Mouse (Mus musculus): ENCODE measurements around the gene Idnk. TPM values are rescaled to one million over a fixed set of nuclear protein-coding genes. Genes with fewer than 3 reads are reported as not detected.
"Not testable (repeated sequence)": the region's sequence is repeated elsewhere in the genome, so short reads cannot be mapped to it uniquely, and the experiment has no call there.

Gene Idnk
- total RNA-seq, 2 experiments from 2014 or later, result 36.8 to 46.2 TPM

GRCm38 (mm10) chr13:58146603-58147002 lies 10.8 kb upstream of the Idnk start:
- ATAC-seq (replicated peaks; ENCODE audit: poor library complexity), result not testable (repeated sequence)

DNA sequence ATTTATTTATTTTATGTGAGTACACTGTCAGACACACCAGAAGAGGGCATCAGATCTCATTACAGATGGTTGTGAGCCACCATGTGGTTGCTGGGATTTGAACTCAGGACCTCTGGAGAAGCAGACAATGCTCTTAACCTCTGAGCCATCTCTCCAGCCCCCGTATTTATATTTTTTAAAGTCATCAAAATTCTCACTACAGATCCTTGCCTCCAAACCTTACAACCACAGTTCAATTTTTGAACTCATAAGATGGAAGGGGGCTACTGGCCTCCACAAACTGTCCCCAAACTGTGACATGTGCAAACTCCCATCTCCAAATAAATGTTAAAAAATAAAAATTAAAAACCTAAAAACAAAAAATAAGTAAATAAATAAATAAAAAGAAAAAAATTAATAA lies 9.7 kb upstream of the Idnk start:
- ATAC-seq (replicated peaks; ENCODE audit: poor library complexity), result no peak

- ATAC-seq (replicated peaks; ENCODE audit: poor library complexity), result peak; percentile 92
Observed at GRCm38 (mm10) chr13:58148256-58148831, 9.1 kb upstream of the Idnk start.

DNA sequence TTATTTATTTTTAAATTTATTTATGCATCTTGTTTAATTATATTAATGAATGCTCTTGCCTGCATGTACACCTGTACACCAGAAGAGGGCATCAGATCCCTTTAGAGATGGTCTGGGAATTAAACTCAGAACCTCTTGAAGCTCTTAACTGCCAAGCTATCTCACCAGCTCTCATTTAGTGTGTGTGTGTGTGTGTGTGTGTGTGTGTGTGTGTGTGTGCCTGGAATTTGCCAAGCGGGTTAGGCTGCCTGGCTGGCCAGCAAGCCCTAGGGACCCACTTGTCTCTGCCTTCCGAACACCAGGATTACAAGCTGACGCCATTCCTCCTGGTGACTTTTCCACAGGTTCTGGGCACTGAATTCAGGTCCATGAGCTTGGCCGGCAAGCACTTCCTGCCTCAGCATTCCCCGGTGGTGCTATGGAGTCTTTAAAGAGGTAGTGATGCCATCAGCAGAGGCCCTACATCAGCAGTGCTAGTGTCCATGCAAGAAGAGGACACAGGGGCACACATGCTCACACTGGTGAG lies 8.4 kb upstream of the Idnk start:
- ATAC-seq (replicated peaks; ENCODE audit: poor library complexity), result peak; percentile 71

GRCm38 (mm10) chr13:58149629-58150028 lies 7.8 kb upstream of the Idnk start:
- no peak for ATAC-seq (replicated peaks; ENCODE audit: poor library complexity)

DNA sequence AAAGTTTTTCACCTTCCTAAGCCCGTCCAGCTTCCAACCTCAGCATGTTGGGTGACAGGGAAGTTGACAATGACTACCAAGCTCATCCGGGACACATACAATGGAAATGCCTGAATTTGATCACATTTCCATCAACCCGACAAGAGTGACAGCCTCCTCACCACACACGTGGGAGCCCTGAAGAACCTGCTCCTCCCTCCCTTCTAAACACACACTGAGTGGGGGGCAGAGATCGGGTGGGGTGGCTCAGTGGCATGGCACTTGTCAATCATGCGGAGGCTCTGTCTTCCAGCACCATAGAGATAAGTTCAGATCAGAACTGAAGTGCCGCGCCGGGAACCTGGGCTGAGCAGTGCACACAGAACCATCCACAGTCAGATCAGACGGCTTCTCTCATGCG lies 7.0 kb upstream of the Idnk start:
- no peak for ATAC-seq (replicated peaks; ENCODE audit: poor library complexity)

- peak; percentile 21; the same call in 1 of the 2 replicates for ATAC-seq (replicated peaks; ENCODE audit: poor library complexity)
Observed at GRCm38 (mm10) chr13:58156031-58156430, 1.4 kb upstream of the Idnk start.

GRCm38 (mm10) chr13:58157036-58157435 lies 413 bp upstream of the Idnk start:
- no peak for ATAC-seq (replicated peaks; ENCODE audit: poor library complexity)

DNA sequence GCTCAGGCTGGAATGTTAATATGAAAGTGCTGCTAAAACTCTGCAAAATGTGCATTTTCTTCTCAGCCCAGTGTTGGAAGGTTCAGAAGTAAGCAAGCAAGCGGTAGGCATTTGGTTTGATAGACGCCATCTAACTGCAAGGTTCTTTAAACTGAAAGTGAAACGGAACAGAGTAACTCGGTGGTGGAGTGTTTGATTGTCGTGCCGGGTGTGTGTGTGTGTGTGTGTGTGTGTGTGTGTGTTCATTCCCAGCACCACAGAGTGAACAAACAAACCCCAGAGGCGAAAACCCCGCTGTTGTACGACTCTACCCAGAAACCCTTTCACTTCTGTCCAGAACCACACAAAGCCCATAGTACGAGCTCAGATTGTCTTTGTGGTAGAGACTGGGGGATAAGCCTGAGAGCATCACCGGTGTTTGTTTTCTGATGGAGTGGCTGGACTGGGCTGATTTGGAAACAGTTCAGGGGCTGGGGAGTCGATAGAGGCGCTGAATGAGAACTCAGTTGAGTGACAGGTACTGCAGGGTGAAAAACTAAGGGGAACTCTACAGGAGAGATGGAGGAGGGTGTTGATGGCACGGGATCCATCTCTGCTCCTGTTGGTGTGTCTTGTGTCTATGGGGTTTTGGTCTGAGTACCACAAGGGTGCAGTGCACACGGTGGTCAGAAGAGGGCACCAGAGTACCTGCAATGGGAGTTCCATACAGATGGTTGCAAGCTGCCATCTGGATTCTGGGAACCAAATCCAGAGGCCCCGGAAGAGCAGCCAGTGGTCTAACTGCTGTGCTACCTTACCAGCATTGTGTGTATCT lies 857 bp downstream of the Idnk start:
- ATAC-seq (replicated peaks; ENCODE audit: poor library complexity), result peak; percentile 86

DNA sequence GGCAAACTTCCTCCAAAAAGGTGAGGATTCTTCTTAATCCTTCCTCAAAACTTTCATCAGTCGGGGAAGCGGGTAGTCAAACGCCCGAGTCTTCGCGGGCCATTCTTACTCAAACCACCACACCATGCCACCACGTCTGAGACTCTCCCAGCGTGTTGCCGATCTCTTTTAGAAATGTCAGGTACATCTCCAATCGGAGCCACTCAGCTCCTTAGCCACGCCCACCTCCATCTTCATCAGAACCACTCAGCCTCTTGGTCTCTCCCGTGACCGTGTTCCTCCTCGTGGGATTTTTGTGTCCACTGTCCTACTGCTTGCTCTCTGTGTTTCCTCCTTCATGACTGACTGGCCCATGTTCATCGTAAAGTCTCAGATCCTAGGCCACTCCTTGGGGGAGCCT lies 3.3 kb downstream of the Idnk start:
- ATAC-seq (replicated peaks; ENCODE audit: poor library complexity), result no peak

GRCm38 (mm10) chr13:58163343-58163742 lies 5.9 kb downstream of the Idnk start:
- no peak for ATAC-seq (replicated peaks; ENCODE audit: poor library complexity)

DNA sequence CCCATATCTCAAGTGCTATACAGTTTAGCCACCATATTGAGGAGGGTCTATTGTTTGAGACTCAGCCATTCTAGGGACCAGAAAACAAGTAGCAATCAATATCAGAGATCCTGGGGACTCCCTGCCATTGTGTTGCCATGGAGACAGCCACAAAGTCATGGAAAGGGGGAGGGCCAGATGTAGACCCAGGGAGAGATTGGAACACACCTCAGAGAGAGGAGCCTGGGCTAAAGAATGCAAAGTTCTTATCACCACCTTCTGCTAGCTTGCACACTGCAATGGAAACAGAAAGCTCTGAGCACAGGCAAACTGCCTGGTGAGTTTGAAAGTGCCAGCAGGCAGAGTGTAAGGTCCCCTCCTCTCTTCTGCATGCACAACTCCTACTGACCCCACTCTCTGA lies 10.7 kb downstream of the Idnk start:
- peak; percentile 42 for ATAC-seq (replicated peaks; ENCODE audit: poor library complexity)

DNA sequence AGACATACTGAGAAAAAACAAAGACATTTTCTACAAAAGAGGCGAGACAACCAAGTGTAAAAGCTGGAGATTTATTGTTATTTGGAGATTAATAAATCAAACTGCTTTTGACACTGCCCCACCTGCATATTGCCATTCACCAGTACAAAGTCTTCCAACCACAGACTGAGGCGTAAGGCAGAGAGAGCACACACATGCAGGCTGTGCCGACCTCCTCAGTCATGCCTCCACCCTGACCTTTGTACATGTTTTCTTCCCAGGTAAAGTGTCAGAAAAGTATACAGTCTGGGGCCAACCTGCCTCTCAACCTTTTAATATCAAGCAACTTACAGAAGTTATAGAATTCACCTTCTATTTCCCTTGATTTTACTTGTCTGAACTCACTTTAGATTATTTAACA lies 18.7 kb downstream of the Idnk start:
- no peak for ATAC-seq (replicated peaks; ENCODE audit: poor library complexity)

DNA sequence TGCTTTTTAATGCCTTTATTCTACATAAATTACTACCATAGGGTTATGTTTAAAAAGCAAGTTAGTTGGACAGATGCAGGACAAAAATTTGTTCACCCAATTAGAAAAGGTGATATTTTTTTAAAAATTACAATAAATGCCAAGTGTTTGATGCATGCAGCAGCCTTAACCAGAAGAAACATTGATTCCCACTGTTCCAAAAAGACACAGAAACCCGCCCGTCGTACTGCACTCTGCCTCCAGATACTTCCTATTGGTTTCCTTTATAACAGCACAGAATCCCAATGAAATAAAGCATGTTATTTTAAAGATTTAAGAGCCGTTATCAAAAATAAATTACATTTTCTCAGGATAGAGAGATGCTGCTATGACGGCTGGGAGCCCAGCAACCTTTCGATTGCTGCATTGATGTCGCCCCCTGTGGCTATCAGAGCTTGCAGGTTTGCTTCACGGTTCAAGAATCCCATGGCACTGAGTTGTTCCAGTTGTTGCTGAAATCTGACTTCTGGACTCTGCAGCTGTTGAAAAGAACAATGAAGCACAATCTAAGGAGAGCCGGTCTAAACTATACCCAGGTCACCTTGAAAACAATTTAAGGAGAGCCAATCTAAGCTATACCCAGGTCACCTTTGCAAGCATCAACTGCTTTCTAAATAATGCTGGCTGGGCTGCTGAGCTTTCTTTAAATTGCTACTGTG lies 20.2 kb downstream of the Idnk start:
- no peak for ATAC-seq (replicated peaks; ENCODE audit: poor library complexity)

DNA sequence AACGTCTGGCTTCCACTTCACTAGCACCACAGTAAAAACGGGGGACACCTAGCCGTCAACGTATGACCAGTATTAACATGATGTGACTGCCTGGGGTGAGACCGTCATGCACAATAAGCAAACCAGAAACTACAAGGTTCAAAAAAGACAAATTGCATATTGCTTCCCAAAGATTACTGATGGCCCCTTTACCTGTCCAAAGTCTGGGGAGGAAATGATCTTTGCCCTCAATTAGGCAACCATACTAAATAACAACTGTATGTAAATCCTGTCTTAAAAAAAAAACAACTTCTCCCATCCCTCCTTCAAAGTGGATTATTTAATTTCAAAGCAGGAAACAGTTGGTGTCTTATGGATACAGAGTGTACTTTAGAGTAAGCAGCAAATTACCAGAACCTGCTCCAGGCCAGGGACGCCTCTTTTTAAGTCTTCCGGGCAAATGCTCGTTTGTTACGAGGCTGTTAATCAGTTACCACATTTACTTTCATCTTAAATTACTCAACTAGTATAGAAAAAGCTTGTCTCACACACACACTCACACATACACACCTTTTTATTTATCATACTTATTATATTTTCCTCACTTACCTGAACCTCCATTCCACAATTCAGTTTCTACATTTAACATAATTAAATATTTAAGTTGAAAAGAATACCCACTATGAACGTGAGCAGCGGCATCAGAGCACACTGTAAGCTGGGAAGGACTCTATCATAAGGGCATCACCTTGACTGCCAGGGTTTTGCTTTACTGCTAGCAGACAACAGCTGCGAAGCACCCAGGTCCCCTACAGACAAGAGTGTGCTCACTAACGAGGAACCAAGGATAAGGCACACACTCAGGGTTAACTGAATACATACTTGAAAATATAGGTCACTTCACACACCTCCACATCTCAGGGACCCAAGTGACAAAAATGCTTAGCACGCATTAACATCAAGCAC lies 24.4 kb downstream of the Idnk start:
- no peak for ATAC-seq (replicated peaks; ENCODE audit: poor library complexity)

- ATAC-seq (replicated peaks; ENCODE audit: poor library complexity), result no peak
Observed at GRCm38 (mm10) chr13:58184111-58184510, 26.7 kb downstream of the Idnk start.

GRCm38 (mm10) chr13:58186281-58186680 lies 28.8 kb downstream of the Idnk start:
- no peak for ATAC-seq (replicated peaks; ENCODE audit: poor library complexity)

DNA sequence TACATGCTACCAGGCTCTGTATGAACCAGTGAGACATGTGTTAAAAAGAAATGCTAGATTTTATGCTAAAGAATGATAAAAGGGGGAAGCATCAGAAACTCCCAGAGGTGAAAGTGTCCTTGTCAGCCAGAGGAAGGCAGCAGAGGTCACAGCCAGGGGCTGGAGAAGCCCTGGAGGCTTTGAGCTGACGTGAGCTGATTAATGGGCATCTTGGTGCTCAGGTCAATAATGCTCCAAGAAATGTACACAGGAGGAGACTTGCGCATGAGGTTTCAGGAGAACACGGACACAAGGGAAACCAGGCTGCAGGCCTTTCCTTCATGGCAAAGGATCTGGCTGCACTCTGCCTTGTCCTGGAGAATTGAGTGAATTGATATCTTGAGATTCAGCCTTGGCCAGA lies 30.3 kb downstream of the Idnk start:
- no peak for ATAC-seq (replicated peaks; ENCODE audit: poor library complexity)

GRCm38 (mm10) chr13:58188412-58188811 lies 31.0 kb downstream of the Idnk start:
- peak; percentile 99 for ATAC-seq (replicated peaks; ENCODE audit: poor library complexity)

GRCm38 (mm10) chr13:58189473-58189872 lies 32.0 kb downstream of the Idnk start:
- no peak for ATAC-seq (replicated peaks; ENCODE audit: poor library complexity)

GRCm38 (mm10) chr13:58191516-58191915 lies 34.1 kb downstream of the Idnk start:
- ATAC-seq (replicated peaks; ENCODE audit: poor library complexity), result no peak
